Mouse (Mus musculus): Measurements from ENCODE around the gene Nkx6-2.

Nkx6-2 gene

DNA sequence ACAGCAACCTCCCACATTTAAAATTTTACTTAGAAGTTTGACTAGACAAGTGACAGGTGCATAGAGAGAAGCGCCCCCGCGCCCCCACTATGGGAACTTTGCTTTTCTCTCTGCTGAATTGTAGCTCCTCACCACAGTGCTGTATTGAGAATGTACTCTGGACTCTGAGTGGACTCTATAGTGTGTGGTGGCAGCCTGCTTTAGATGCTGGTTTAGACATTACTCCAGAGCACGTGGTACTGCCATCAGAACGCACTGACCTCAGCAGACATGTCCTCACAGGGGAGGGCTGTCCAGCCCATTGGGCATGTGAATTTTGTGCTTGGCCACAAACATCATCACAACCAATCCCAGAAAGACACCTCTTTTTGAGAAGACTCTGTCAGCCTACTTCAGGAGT is 11.8 kb downstream of the Nkx6-2 start:
- no peak for DNase-seq (ENCODE audit: low spot score in 2 of 2)

DNA sequence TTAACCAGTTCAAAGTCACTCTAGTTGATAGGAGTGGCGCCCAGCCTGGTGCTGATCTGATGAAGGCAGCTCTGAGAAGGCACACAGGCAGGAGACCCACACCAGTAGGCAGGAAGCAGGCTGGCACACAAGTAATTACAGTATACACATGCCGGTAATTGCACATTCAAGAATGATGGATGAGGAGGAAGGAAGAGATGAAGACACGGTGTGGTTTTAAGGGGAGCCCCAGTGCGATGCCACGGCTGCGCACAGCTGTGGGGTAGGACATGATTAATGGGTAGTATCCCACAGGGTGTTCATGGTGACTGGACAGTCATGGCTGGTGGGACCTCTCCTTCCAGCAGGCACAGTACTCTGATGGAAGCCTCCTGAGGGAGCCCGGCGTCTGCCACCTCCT is 16.1 kb downstream of the Nkx6-2 start:
- DNase-seq (ENCODE audit: low spot score in 2 of 2): no peak

DNA sequence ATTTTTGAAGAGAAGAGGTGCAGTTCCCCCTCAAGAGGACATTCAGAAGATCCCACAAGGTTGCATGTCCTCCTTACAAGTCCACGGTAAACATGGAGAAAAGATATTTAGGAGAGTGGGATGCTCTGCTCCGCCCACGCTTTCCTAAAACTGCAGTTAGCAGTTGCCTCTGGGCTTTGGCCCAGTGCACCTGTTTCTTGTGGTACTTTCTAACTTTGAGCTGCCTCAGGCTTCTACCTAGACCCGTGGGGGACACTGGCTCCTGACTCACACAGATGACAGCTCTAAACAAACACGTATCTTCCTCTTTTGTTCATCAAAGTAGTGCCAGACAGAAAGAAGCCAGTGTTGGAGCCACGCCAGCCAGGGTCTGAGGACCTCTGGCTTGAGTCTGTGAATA is 16.6 kb downstream of the Nkx6-2 start:
- DNase-seq (ENCODE audit: low spot score in 2 of 2): no peak

DNA sequence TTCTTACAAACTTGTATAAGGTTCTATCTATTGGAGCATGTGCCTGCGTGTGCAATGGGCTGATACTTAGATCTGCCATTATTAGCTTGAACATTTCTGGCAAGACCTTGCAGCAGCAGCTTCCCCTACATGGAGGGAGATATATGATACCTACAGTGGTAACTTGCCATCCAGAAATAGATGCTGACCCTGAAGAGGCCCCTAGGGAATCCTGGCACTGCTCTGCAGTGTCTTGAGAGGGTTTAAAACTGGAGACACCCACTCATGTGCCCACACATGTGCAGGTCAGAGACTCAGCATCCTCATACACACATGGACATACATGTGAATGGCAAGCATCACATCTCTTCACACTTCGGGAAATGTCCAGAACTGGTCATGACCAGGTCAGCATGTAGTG is 18.4 kb downstream of the Nkx6-2 start:
- no peak for DNase-seq (ENCODE audit: low spot score in 2 of 2)

DNA sequence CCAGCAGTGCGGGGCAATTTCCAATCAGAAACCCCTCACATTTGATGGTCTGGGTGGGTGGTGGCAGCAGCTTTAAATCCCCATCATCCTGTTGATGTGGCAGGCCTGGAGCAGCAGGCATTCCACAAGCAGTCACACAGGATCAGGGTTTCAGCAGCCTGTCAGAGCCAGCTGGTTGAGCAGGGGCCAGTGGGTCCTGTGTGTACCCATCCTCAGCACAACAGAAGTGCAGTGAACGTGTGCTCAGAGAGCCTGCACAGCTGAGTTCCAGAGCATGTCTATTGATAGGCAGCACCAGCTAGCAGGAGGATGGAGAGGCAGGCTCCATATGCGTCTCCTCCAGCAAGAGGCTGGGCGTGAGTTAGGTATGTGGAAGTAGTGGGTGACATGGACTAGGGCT is 19.2 kb downstream of the Nkx6-2 start:
- no peak for DNase-seq (ENCODE audit: low spot score in 2 of 2)

DNA sequence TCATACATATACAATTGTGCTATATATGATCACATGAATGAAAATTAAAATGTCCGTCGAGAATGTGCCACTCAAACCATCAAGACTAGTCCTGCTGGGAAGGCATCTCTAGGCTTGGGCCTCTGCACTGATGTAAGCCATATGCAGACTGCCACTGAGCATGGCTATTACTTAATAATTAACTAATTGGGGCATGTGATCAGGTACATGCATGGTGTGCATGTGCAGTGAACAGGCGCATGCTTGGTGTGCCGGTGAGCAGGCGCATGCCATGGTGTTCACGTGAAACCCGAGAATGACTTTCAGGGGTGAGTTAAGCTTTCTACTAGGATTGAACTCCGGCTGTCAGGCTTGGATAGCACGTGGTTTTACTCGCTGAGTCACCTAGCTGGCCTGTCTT is 22.9 kb downstream of the Nkx6-2 start:
- DNase-seq (ENCODE audit: low spot score in 2 of 2): no peak

DNA sequence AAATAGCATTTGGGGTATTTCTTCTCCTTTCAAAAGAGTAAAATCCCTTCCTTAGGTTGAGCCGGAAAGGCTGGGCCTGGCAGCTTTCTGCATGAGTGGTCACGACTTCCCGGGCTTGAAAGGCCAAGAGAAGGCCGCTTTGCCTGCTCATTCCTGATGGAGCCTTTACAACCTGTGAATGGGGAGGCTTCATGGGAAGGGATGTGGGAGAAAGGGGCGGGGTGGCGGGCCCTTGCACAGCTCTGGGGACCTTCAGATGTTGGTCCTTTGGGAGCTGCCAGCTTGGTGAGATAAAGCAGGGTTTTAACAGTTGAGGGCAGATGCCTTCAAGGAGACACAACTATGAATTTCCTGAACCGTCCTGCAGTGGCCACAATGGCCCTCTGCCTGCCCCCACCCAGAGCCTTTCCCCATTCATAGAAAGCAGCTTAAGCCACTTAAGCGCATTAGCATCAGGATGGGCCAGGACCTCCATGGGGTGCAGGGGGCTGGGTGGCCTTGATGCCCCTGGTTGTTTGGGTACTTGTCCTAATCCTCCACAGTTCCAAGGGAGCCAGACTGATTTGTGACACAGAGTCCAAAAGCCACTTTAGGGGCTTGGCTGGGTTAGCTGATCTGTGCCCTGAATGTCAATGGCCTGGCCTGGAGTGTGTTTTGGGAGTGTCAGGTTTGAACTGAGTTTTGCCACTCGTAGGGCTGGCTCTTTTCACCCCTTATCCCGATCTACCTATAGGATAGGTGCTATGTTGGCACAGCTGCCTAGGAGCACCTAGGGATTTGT is 25.7 kb downstream of the Nkx6-2 start:
- DNase-seq (ENCODE audit: low spot score in 2 of 2): no peak

DNA sequence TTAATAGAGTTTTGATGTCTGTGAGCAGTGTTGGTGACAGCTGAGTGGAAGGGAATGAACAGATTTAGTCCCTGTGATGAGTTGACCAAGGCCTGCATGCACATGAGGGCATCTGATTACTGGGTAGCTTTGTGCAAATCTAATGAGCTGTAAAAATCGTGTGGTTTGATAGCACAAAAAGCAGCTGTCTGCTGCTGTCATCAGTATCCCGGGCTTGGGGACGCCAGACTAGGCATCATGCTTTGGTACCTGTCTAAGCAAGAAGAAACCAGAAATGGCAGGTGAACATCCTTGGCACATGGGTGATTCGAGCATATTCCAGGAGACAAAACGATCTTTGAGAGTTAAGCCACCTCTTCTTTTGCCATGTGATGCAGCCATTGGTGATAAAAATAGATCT is 26.3 kb downstream of the Nkx6-2 start:
- no peak for DNase-seq (ENCODE audit: low spot score in 2 of 2)

DNA sequence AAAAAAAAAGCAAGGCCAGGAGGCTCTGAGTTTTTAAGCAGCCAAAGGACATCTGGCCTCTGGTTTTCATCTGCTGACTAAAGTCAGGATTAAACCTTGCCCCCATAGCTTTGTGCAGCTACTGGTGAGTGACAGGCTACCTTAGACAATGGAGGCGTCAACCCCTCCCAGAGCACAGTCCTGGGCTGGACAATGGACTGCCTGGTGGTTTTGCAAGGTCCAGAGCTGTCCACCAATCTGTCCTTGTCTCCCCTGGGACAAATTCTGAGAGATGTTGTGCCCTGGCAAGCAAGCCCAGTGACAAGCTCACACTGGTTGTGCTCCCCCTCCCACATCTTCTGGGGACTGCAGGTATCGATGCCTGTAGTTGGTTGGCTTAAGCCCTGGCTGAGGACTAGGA is 31.1 kb downstream of the Nkx6-2 start:
- no peak for DNase-seq (ENCODE audit: low spot score in 2 of 2)

DNA sequence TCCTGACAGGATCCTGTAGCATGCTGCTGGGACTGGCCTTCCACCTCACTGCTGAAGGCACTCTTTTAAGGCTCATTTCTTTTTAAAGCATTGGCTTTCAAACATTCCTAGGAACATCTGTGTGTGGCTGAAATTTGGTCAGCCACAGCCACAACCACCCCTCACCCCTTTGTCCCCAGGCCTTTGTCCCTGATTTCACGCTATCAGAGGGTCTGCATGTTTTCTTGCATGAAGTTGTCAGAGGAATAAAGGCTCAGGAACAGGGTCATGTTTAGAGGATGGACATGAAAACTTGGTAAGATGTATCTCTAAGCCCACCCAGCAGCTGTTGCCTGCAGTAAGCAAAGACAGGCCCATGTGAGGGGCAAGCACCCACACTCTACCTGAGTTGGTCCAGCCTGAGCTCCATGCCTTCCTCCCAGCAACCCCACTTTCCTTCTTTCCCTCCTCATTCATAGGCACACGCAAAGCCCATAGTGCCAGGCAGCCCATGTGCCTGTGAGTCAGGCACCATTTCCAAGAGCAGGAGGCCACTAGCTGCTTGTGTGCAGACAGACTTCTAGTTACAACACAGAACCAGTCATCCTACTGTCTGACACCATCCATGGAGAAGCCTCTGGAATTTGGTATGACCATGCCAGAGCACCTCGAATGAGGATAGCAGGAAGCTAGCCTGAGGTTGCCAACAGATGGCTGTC is 32.4 kb downstream of the Nkx6-2 start:
- DNase-seq (ENCODE audit: low spot score in 2 of 2): no peak

DNA sequence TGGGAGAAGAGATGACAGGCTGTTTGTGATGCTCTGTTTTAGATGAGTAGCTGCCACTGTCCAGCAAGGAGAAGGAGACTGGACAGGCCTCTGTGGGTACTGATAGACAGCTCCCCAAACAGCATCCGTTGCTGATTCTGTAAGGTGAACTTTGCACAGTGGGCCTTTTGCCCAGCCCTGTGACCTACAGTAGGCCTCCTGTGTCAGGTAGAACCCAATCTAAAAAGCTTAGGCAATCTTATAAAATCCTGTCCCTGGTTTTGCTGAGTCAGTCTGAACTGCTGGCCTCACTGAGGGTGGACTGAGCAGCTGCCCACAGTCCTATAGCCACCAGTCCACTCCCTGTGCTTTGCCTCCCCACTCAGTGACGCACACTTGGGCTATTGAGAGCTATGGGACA is 35.3 kb downstream of the Nkx6-2 start:
- DNase-seq (ENCODE audit: low spot score in 2 of 2): no peak

DNA sequence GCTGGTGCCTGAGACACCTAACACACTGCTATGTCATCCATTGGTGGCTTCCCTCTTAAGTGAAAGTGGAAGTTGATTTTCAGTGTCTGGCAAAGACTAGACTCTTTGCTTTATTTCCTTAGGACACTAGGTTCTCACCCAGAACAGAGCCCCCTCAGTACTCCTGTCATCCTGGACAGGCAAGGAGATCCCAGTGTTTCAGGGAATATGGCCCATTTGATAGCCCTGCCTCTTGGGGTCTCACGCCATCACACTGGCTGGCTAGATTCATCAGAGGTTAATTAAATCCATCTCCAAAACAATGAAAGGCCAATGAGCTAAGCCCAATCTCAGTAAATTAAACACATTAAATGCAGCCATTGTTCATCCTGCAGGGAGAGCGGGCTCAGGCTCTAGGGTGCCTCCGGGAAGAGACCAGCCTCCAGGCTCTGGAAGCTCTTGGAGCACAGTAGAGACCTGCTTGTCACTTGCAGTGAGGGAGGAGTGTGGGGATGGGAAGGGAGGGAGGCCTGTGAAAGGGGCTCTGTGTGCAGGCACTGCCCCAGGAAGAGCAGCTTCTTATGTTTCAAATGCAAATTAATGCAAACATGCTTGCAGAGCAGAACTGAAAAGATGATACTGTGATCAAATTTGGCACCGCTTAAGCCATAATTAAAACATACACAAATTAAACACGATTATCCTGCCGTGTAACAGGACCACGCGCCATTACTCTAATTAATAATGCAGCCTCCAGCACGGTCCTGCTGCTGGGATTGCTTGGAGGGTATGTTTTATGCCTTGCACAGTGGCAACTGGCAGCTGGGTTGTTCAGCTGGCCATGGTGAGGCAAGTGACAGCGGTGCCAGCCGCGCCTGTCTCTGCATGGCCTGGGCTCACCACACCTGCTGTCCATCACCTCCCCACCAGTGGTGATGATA is 37.6 kb downstream of the Nkx6-2 start:
- DNase-seq (ENCODE audit: low spot score in 2 of 2): no peak

DNA sequence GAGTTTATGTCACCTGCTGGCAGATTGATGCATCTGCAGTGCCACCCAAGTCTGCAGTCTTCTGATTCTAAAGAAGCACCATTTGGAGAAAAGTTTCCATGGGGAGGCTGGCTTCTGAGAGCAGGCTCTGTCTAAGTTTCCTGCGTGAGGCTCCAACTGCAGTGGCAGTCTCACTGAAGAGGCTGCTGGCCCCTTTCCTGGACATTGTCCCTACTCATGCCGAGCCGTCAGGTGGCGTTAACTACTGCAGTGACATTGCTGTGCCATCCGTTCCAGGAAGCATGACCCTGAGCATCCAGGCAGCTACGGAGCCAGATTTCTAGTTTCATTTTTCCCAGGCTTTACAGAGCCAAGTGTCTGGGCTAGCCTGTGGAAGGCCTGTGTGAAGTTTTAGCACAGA is 41.2 kb downstream of the Nkx6-2 start:
- DNase-seq (ENCODE audit: low spot score in 2 of 2): no peak

DNA sequence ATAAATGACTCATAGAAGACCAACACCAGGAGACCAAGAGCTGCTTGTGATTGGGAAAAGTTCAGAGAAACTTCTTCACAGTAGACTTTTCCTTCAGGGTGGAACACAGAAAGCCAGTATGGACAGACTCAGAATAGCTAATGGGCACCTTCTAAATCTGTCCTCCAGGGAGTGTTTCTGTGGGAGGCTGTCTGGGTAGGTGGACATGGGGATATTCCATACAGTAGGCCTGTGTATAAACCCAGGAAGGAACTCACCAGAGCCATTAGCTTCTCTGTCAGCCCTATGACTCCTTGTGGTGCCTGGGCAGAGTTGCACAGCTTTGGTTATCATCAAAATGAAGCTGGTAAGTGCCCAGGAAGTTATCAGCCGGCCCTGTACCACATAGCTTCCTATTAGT is 42.0 kb downstream of the Nkx6-2 start:
- no peak for DNase-seq (ENCODE audit: low spot score in 2 of 2)

DNA sequence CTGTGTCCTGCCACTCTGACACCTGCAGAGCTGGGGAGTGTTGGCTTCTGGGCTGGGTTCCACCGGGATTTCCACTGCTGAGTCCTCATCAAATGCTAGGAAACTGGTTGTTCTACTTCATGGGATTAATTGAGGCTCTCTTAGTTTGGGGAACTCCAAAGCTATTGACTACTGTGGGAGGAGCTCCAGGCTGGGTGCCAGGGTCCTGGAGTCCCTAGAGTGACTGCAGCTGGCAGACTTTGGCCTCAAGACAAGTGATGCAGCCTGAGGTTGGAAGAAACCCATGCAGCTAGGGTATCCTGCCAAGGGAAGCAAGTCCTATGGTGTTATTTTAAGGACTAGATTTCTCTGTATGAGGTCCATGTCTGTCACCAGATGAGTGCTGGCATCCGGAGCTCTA is 44.1 kb downstream of the Nkx6-2 start:
- DNase-seq (ENCODE audit: low spot score in 2 of 2): peak; percentile 57 to 68

DNA sequence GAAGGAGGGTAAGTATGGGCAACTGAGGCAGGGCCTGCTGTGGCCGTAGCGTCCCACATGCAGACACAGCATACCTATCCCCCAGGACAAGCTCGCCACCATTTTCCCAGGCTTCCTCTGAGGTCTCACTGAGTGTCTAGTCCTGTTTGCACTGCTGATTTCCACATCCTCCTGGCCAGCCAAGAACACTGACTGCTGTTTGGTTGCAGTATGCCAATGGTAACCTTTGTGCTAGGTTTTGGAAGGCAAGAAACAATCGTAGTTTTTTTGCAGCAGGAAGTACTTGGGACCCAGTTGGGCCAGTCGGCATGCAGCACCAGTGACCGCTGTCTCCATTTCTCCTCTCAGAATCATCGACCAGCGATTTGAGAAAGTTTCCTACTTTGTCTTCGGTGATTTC is 44.8 kb downstream of the Nkx6-2 start:
- DNase-seq (ENCODE audit: low spot score in 2 of 2): no peak

DNA sequence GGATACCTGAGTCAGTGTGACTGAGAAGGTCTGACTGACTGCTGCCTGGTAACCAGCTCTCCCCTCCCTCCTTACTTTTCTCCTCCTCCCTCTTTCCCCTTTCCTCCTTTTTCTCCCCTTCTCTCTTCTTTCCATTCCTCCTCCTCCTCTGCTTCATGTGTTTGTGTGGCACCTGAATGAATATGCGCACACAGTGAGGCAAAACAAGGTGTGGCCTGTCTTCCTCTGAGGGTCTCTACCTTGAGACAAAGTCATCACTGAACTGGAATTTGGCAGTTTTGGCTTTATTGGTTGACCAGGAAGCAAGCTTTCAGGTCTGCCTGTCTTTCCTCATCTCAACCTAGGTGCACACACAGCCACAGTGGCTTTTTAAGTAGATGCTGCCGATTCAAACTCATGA is 45.8 kb downstream of the Nkx6-2 start:
- no peak for DNase-seq (ENCODE audit: low spot score in 2 of 2)

DNA sequence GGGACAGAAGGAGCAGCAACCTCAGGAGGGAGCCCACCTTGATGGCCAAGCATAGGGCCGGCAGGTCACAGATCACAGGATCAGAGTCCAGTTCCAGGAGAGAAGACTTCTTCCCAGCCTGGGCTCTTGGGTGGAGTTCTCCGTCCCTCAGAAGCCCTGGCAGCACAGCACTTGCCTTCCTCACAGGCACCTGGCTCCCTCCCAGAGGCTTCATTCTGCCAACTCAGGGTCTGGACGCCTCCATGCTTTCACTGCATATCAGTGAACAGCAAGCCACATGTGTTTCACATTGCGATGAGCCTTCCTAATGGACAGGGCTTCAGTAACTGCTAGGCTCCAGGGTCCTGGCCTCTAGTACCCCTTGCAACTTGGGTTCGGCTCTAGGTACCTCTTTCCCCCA is 46.3 kb downstream of the Nkx6-2 start:
- peak in 1 of 2 experiments; percentile 34 for DNase-seq (ENCODE audit: low spot score in 2 of 2)

DNA sequence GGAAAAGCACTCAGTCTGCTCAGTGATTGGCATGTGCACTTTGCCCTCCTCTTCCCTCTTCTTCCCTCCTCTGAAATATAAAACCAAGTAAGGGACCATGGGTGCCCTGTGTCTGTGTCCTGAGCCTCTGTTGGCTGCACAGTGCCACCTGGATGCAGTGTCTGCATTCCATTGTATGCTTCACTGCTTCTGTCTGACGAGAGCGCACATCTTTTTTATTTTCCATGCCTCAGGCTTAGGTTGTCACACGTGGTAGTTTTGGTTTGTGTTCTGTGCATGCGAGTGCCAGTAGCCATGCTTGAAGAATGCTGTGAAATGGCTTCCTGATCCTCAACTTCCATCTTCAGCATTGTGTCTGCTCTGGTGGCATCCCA is 51.2 kb downstream of the Nkx6-2 start:
- DNase-seq (ENCODE audit: low spot score in 2 of 2): no peak

DNA sequence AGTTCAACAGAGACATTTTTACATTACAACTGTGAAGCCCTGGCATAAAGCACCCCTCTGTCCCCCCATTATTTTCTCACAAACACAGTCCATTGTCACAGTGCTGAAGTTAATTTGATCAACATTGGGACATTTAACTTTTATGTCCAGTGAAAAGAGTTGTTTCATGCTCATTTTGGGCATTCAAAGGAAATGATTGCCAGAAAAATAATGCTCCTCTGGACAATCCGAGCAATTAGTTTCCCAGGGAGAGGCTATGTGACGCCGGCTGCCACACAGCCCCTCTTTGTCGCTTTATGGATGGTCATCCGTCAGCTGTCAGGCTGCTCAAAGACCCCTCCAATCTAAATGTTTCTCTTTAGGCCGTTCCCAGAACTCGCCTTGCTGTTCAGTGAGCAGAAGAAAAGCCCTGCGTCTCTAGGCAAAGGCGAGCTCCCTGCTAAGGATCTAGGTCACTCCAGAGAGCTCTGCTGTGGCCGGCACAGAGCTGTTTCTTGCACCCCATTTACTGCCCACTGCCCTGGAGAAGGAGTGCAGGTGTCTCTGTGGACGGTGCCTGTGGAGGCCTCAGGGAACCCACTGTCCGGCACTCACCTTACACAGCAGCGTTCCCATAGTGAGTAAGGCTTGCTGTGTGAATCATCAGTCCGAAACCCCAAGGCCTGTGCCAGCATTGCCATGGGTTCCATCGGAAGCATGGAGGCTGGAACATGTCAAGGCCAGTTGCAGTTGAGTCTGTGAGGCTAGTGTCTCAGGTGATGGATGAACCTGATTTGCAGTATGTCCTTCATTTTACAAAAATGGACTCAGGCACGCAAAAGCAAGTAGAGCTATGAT is 51.8 kb downstream of the Nkx6-2 start:
- no peak for DNase-seq (ENCODE audit: low spot score in 2 of 2)

Data from heart, adult 9 months (tissue).